Mouse (Mus musculus) stomach, embryonic 15.5 days (tissue): Measurements from ENCODE around the gene Farsb. TPM values are rescaled to one million over a fixed set of nuclear protein-coding genes. Genes with fewer than 3 reads are reported as not detected.

ENCODE experiments used
- ATAC-seq: fragments of 200-750 bp; cut with Nextera tagmentation; 2 replicates; pipeline ENCODE4 v1.8.0; 2017; ENCODE audit warnings: low read depth, moderate number of reproducible peaks, moderate TSS enrichment; ENCODE audit not compliant: insufficient read depth, low FRiP score
- H3K27ac ChIP-seq: fragments of 300-500 bp; sonication (generic); 2 replicates; pipeline ENCODE4 v1.5.1; 2015; ENCODE audit warnings: mild to moderate bottlenecking, inconsistent platforms
- H3K27me3 ChIP-seq: fragments of 300-500 bp; sonication (generic); replicated peaks from 2 replicates; pipeline ENCODE4 v1.6.1; 2015; ENCODE audit warnings: inconsistent platforms
- H3K36me3 ChIP-seq: fragments of 300-500 bp; sonication (generic); 2 replicates; pipeline ENCODE4 v1.6.1; 2015; ENCODE audit warnings: inconsistent platforms
- H3K4me1 ChIP-seq: fragments of 300-500 bp; sonication (generic); 2 replicates; pipeline ENCODE4 v1.6.1; 2015; ENCODE audit warnings: inconsistent platforms
- H3K4me2 ChIP-seq: fragments of 300-500 bp; sonication (generic); 2 replicates; pipeline ENCODE4 v1.6.1; 2015; ENCODE audit warnings: mild to moderate bottlenecking, inconsistent platforms
- H3K4me3 ChIP-seq: fragments of 300-500 bp; sonication (generic); replicated peaks from 2 replicates; pipeline ENCODE4 v1.5.1; 2015; ENCODE audit warnings: inconsistent platforms
- H3K9ac ChIP-seq: fragments of 300-500 bp; sonication (generic); 2 replicates; pipeline ENCODE4 v1.6.1; 2015; ENCODE audit warnings: inconsistent platforms
- H3K9me3 ChIP-seq: fragments of 300-500 bp; sonication (generic); 2 replicates; pipeline ENCODE4 v1.6.1; 2016; ENCODE audit warnings: inconsistent platforms
- WGBS: fragments of 180-500 bp; shearing (Covaris S2); methylation state at CpG from one replicate; pipeline ENCODE4 v1.1.7; 2015; 5-methylcytosine and 5-hydroxymethylcytosine counted together
- polyA plus RNA-seq: library from polyadenylated mRNA; unstranded; fragments of >200 nt; fragmentation: Nextera tagmentation; extraction: Ambion mirVana; gene quantifications from 2 replicates; pipeline ENCODE4 v1.2.1, GENCODE M21; 2015

The Farsb gene
- polyA plus RNA-seq, 1 experiment from 2014 or later = 140 TPM

- WGBS = 92% methylated on average over 9 of the region's 9 CpGs
- Histone ChIP-seq H3K27me3 (no peaks in the 10 kb centered on the region), H3K9ac (no peak overlapping the region), H3K36me3 (0 out of 2 replicates have a peak, but pooled peaks cover 3% of the 10 kb centered on the region), H3K27ac (no peak overlapping the region), H3K4me3 (no peak overlapping the region), H3K4me2 (no peak overlapping the region), H3K9me3 (no peaks in the 10 kb centered on the region), H3K4me1 (no peaks in the 10 kb centered on the region)
- ATAC-seq = no peak
Observed at GRCm38 (mm10) chr1:78433472-78433871, 55.2 kb downstream of the Farsb start.

- no peak overlapping the region for H3K9ac ChIP-seq
- H3K9me3 ChIP-seq = no peaks in the 10 kb centered on the region
- ATAC-seq = no peak
- H3K4me3 ChIP-seq = no peak overlapping the region
- H3K27me3 ChIP-seq = no peaks in the 10 kb centered on the region
- H3K4me2 ChIP-seq = no peak overlapping the region
- 0 out of 2 replicates have a peak, but pooled peaks cover 5% of the 10 kb centered on the region for H3K36me3 ChIP-seq
- WGBS = 85% methylated on average over 11 of the region's 11 CpGs
- H3K27ac ChIP-seq = no peak overlapping the region
- H3K4me1 ChIP-seq = no peaks in the 10 kb centered on the region
Observed at GRCm38 (mm10) chr1:78428851-78429250, 59.8 kb downstream of the Farsb start.

GRCm38 (mm10) chr1:78426841-78427240, 61.9 kb downstream of the Farsb start:
- H3K27me3 ChIP-seq = no peaks in the 10 kb centered on the region
- no peak overlapping the region for H3K9ac ChIP-seq
- H3K9me3 ChIP-seq = no peaks in the 10 kb centered on the region
- WGBS = 77% methylated on average over 3 of the region's 3 CpGs
- no peak overlapping the region for H3K27ac ChIP-seq
- H3K36me3 ChIP-seq = peaks cover 13% of the 10 kb centered on the region; the same call in 1 of the 2 replicates
- H3K4me3 ChIP-seq = no peak overlapping the region
- no peak for ATAC-seq
- no peaks in the 10 kb centered on the region for H3K4me1 ChIP-seq
- H3K4me2 ChIP-seq = no peak overlapping the region

- Histone ChIP-seq H3K4me1 (no peaks in the 10 kb centered on the region), H3K4me2 (no peak overlapping the region), H3K27me3 (no peaks in the 10 kb centered on the region), H3K4me3 (no peak overlapping the region), H3K9me3 (no peaks in the 10 kb centered on the region), H3K36me3 (peaks cover 13% of the 10 kb centered on the region; the same call in 1 of the 2 replicates), H3K9ac (no peak overlapping the region), H3K27ac (no peak overlapping the region)
- WGBS = 85% methylated on average over 7 of the region's 7 CpGs
- peak; percentile 27; the same call in 1 of the 2 replicates for ATAC-seq
Observed at GRCm38 (mm10) chr1:78425793-78426700, 62.6 kb downstream of the Farsb start.

- Histone ChIP-seq H3K4me3 (no peak overlapping the region), H3K4me2 (no peak overlapping the region), H3K36me3 (peaks cover 19% of the 10 kb centered on the region; the same call in 1 of the 2 replicates), H3K27ac (no peak overlapping the region), H3K9me3 (no peaks in the 10 kb centered on the region), H3K9ac (no peak overlapping the region), H3K4me1 (no peaks in the 10 kb centered on the region), H3K27me3 (no peaks in the 10 kb centered on the region)
- WGBS = 79% methylated on average over 7 of the region's 7 CpGs
- ATAC-seq = no peak
Observed at GRCm38 (mm10) chr1:78425309-78425708, 63.4 kb downstream of the Farsb start.

- H3K36me3 ChIP-seq = peaks cover 19% of the 10 kb centered on the region; the same call in 1 of the 2 replicates
- WGBS = 55% methylated on average over 4 of the region's 4 CpGs
- no peak overlapping the region for H3K9ac ChIP-seq
- H3K4me1 ChIP-seq = no peaks in the 10 kb centered on the region
- ATAC-seq = no peak
- H3K27ac ChIP-seq = no peak overlapping the region
- H3K4me2 ChIP-seq = no peak overlapping the region
- H3K9me3 ChIP-seq = no peaks in the 10 kb centered on the region
- H3K27me3 ChIP-seq = no peaks in the 10 kb centered on the region
- H3K4me3 ChIP-seq = no peak overlapping the region
Observed at GRCm38 (mm10) chr1:78424848-78425247, 63.8 kb downstream of the Farsb start.

GRCm38 (mm10) chr1:78422576-78422975, 66.1 kb downstream of the Farsb start:
- Histone ChIP-seq H3K4me3 (no peak overlapping the region), H3K27ac (no peak overlapping the region), H3K36me3 (peaks cover 19% of the 10 kb centered on the region; the same call in 1 of the 2 replicates), H3K27me3 (no peaks in the 10 kb centered on the region), H3K4me1 (no peaks in the 10 kb centered on the region), H3K9ac (no peak overlapping the region), H3K9me3 (no peaks in the 10 kb centered on the region), H3K4me2 (no peak overlapping the region)
- WGBS = 65% methylated on average over 2 of the region's 2 CpGs
- no peak for ATAC-seq

GRCm38 (mm10) chr1:78421749-78422148, 66.9 kb downstream of the Farsb start:
- Histone ChIP-seq H3K4me1 (no peaks in the 10 kb centered on the region), H3K4me2 (no peak overlapping the region), H3K4me3 (no peak overlapping the region), H3K27me3 (no peaks in the 10 kb centered on the region), H3K9ac (no peak overlapping the region), H3K36me3 (peaks cover 19% of the 10 kb centered on the region; the same call in 1 of the 2 replicates), H3K9me3 (no peaks in the 10 kb centered on the region), H3K27ac (no peak overlapping the region)
- ATAC-seq = no peak
- 92% methylated on average over 5 of the region's 5 CpGs for WGBS

- no peak overlapping the region for H3K4me3 ChIP-seq
- H3K9me3 ChIP-seq = no peaks in the 10 kb centered on the region
- no peak overlapping the region for H3K4me2 ChIP-seq
- no peak overlapping the region for H3K27ac ChIP-seq
- WGBS = 89% methylated on average over 6 of the region's 6 CpGs
- H3K27me3 ChIP-seq = no peaks in the 10 kb centered on the region
- ATAC-seq = no peak
- H3K36me3 ChIP-seq = peaks cover 19% of the 10 kb centered on the region; the same call in 1 of the 2 replicates
- H3K9ac ChIP-seq = no peak overlapping the region
- H3K4me1 ChIP-seq = no peaks in the 10 kb centered on the region
Observed at GRCm38 (mm10) chr1:78420271-78420670, 68.4 kb downstream of the Farsb start.

- no peak for ATAC-seq
- WGBS = 58% methylated on average over 4 of the region's 4 CpGs
- Histone ChIP-seq H3K4me3 (no peak overlapping the region), H3K4me1 (no peaks in the 10 kb centered on the region), H3K36me3 (peaks cover 19% of the 10 kb centered on the region; the same call in 1 of the 2 replicates), H3K4me2 (no peak overlapping the region), H3K9ac (no peak overlapping the region), H3K27ac (no peak overlapping the region), H3K9me3 (no peaks in the 10 kb centered on the region), H3K27me3 (no peaks in the 10 kb centered on the region)
Observed at GRCm38 (mm10) chr1:78419593-78419992, 69.1 kb downstream of the Farsb start.

- WGBS = 95% methylated on average over 9 of the region's 9 CpGs
- Histone ChIP-seq H3K9ac (no peak overlapping the region), H3K4me2 (no peak overlapping the region), H3K27me3 (no peaks in the 10 kb centered on the region), H3K4me3 (no peak overlapping the region), H3K9me3 (no peaks in the 10 kb centered on the region), H3K36me3 (0 out of 2 replicates have a peak, but pooled peaks cover 6% of the 10 kb centered on the region), H3K4me1 (no peaks in the 10 kb centered on the region), H3K27ac (no peak overlapping the region)
- ATAC-seq = no peak
Observed at GRCm38 (mm10) chr1:78417154-78417911, 71.4 kb downstream of the Farsb start.

- no peak for ATAC-seq
- Histone ChIP-seq H3K4me1 (no peaks in the 10 kb centered on the region), H3K36me3 (no peaks in the 10 kb centered on the region), H3K27me3 (no peaks in the 10 kb centered on the region), H3K4me2 (no peak overlapping the region), H3K27ac (no peak overlapping the region), H3K9ac (no peak overlapping the region), H3K9me3 (no peaks in the 10 kb centered on the region), H3K4me3 (no peak overlapping the region)
- WGBS = 85% methylated on average over 5 of the region's 5 CpGs
Observed at GRCm38 (mm10) chr1:78414421-78414820, 74.3 kb downstream of the Farsb start.
